Mouse (Mus musculus): ENCODE results near the gene Rnf24. TPM values are rescaled to one million over a fixed set of nuclear protein-coding genes. Genes with fewer than 3 reads are reported as not detected.

The Rnf24 gene
- 3.9 and 4.8 TPM in 2 replicates for polyA plus RNA-seq (2014; fragmentation: Nextera tagmentation; extraction: Ambion mirVana)

DNA sequence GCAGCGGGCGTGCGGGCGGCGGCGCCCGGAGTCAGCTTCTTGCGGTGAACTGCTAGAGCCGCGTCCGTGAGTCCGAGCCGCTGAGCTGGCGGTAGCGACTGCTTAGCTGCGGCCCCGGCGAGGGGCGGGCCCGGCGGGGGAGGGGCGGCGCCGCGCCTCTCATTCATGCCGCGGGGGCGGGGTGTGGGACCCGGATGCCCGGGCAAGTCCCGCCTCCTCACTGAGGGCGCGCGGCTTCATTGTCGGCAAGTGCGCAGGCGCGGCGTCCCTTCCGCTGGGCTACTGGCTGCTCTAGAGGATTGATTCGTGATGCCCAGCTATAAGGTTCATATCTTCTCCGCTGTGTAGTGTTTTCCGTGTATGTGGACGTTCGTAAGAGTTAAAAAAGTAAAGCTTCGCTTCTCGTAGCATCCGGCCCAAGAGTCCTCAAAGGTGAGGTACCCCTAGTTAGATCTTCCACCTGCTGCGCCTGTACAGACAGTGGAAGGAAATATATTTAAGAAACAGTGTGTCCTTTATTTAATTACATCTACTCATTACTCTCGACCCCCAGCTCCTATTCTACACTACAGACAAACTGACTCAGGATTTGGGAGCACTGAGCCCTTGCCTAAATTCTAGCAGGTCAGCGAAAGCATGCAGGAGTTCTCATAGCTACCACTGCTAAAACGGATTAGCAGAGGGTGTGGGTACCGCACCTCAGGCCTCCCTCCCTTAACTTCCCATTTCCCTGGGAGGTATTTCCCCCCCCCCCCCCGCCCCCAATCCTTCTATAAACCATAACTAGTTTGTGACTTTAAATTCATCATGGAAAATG is at the start of gene Rnf24:
TSS of gene Rnf24 (minus strand) at position 146 of the 817 bp plus-strand sequence.
- H3K27me3 ChIP-seq (ENCODE audit: control insufficient read depth, insufficient read depth, low read length), result no peaks in the 10 kb centered on the region
- peak within 1 kb of the TSS; percentile 94 for H3K9ac ChIP-seq (ENCODE audit: low read depth, low read length)
- WGBS, result under 1% methylated on average over 44 of the region's 54 CpGs
- no peaks in the 10 kb centered on the region for H3K9me3 ChIP-seq (ENCODE audit: control insufficient read depth, low read length)
- H3K27ac ChIP-seq (ENCODE audit: low read depth, low read length), result peak within 1 kb of the TSS; percentile 88
- H3K4me3 ChIP-seq (ENCODE audit: low read length), result peak within 1 kb of the TSS; percentile 94
- H3K36me3 ChIP-seq (ENCODE audit: control insufficient read depth, insufficient read depth, low read length), result no peaks in the 10 kb centered on the region
- ATAC-seq (ENCODE audit: low FRiP score, low TSS enrichment), result peak; percentile 94
- peak within 1 kb of the TSS; percentile 73 for H3K4me2 ChIP-seq (replicated peaks; ENCODE audit: low read depth, low read length)
- H3K4me1 ChIP-seq (ENCODE audit: control insufficient read depth, insufficient read depth, low read length), result peaks cover 9% of the 10 kb centered on the region

DNA sequence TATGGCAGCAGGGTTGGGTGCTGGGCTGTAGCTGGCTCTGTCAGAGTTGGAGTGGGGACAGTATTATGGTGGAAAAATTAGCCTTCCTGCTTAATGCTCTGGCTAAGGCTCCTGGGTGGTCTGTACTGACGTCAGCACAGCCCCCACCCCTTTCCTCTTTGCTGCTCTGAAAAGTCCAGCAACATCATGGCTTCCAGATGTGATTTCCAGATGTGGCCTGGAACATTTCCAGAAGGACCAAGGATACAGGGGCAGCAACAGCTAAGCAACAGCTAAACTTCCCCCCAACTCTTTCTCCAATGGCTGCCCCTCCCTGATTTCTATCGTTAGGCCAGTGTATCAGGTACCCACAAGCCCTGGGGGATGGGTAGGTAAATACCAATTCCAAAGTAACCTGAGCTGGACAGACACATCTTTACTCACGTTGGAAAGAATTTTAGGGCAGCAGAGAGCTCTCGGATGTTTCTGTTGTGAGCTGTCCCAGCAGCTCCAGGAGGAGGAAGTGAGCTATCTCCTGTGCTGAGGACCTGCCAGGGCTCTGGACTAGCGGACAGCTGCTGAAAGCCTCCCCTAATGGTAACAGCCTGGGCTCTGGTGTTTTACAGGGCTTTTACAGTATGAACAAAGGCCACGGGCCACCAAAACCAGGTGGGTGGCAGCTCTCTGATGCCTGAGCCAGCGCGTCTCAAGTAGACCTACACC is 49.3 kb upstream of the Rnf24 start:
- H3K4me1 ChIP-seq (ENCODE audit: control insufficient read depth, insufficient read depth, low read length), result 0 out of 2 replicates have a peak, but pooled peaks cover 9% of the 10 kb centered on the region
- no peak overlapping the region for H3K4me2 ChIP-seq (replicated peaks; ENCODE audit: low read depth, low read length)
- peak; percentile 72; the same call in 1 of the 2 replicates for ATAC-seq (ENCODE audit: low FRiP score, low TSS enrichment)
- H3K27me3 ChIP-seq (ENCODE audit: control insufficient read depth, insufficient read depth, low read length), result no peaks in the 10 kb centered on the region
- no peak overlapping the region for H3K4me3 ChIP-seq (ENCODE audit: low read length)
- H3K9me3 ChIP-seq (ENCODE audit: control insufficient read depth, low read length), result no peaks in the 10 kb centered on the region
- H3K27ac ChIP-seq (ENCODE audit: low read depth, low read length), result peak overlapping the region; percentile 6; the same call in 1 of the 2 replicates
- H3K36me3 ChIP-seq (ENCODE audit: control insufficient read depth, insufficient read depth, low read length), result no peaks in the 10 kb centered on the region
- no peak overlapping the region for H3K9ac ChIP-seq (ENCODE audit: low read depth, low read length)
- WGBS, result 32% methylated on average over 8 of the region's 8 CpGs

DNA sequence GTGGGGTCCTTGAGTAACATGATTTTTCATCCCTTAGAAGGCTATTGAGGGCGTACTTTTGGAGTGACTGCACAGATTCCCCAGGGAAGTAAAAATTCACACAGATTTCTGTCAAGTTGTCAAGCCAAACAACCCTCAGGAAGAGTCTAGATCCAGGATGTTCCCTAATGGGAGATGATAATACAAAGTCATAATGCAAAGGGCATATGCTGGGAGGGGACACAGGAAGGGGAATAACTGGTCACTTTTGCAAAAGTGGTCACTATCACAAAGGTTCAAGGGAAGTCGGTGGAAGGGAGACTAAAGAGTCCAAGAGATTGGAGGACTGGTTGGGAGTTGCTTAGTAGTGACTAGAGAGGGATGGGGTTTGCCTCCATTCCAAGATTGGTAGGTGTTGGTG is 48.2 kb upstream of the Rnf24 start:
- H3K4me1 ChIP-seq (ENCODE audit: control insufficient read depth, insufficient read depth, low read length), result 0 out of 2 replicates have a peak, but pooled peaks cover 9% of the 10 kb centered on the region
- no peaks in the 10 kb centered on the region for H3K36me3 ChIP-seq (ENCODE audit: control insufficient read depth, insufficient read depth, low read length)
- ATAC-seq (ENCODE audit: low FRiP score, low TSS enrichment), result no peak
- no peak overlapping the region for H3K4me2 ChIP-seq (replicated peaks; ENCODE audit: low read depth, low read length)
- H3K4me3 ChIP-seq (ENCODE audit: low read length), result no peak overlapping the region
- H3K9ac ChIP-seq (ENCODE audit: low read depth, low read length), result no peak overlapping the region
- H3K9me3 ChIP-seq (ENCODE audit: control insufficient read depth, low read length), result no peaks in the 10 kb centered on the region
- 90% methylated on average over 2 of the region's 2 CpGs for WGBS
- H3K27me3 ChIP-seq (ENCODE audit: control insufficient read depth, insufficient read depth, low read length), result no peaks in the 10 kb centered on the region
- H3K27ac ChIP-seq (ENCODE audit: low read depth, low read length), result no peak overlapping the region

DNA sequence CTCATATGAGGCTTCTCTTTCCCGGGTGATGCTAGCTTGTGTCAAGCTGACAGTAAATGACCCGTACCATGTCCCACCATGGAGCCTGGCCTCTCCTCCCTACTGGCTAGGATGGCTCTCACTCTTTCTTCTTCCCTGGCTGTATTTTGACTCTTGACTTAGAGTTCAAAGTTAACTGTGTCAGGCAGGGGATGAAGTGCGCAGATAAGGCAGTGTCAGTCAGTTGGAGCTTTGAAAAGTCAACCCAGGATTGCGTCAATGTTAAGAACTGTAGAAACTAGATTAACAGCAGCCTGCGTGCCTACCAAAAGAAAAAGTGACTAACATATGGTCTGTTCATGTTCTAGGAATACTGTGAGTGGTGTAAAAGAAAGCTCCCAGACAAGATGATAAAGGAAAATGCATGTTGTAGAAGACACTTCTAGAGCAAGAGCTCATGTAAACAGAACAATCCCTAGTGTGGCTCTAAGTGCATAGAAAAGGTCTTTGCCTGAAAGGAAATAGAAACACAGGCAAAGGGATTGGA is 44.7 kb upstream of the Rnf24 start:
- no peak for ATAC-seq (ENCODE audit: low FRiP score, low TSS enrichment)
- H3K27ac ChIP-seq (ENCODE audit: low read depth, low read length), result no peak overlapping the region
- no peaks in the 10 kb centered on the region for H3K9me3 ChIP-seq (ENCODE audit: control insufficient read depth, low read length)

DNA sequence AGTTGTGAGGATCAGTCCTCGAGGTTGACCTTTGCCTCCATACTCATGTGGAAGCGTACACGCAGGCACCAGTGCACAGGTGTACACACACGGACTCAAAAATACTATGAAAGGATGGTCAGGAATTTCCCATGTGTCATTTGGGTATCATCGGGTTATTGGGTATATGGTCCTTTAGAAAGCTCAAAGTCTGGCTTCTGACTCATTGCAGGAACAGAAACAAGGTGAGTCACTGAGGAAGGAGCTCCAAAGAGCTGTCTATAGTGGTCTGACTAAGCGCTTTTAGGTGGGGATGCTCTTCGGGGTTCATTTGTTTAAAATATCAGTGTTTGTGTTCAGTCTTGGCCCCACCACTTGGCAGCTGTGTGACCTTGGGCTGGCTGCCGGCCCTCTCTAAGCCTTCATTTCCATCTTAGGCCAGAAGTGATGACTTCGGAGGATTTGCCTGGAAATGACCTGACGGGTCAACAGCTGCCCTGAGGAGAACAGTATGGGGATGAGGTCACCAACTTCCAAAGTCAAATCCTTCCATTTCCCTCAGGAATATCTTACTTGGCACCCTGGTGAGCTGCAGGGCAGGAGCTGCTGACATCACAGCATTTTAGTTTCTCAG is 33.8 kb upstream of the Rnf24 start:
- ATAC-seq (ENCODE audit: low FRiP score, low TSS enrichment), result no peak
- Histone ChIP-seq H3K27me3 (ENCODE audit: control insufficient read depth, insufficient read depth, low read length) (no peaks in the 10 kb centered on the region), H3K4me1 (ENCODE audit: control insufficient read depth, insufficient read depth, low read length) (no peaks in the 10 kb centered on the region), H3K4me3 (ENCODE audit: low read length) (no peak overlapping the region), H3K4me2 (replicated peaks; ENCODE audit: low read depth, low read length) (no peak overlapping the region), H3K27ac (ENCODE audit: low read depth, low read length) (no peak overlapping the region), H3K36me3 (ENCODE audit: control insufficient read depth, insufficient read depth, low read length) (no peaks in the 10 kb centered on the region), H3K9ac (ENCODE audit: low read depth, low read length) (no peak overlapping the region), H3K9me3 (ENCODE audit: control insufficient read depth, low read length) (no peaks in the 10 kb centered on the region)
- 86% methylated on average over 10 of the region's 10 CpGs for WGBS

More for the DNA sequence above, 44.7 kb upstream of the Rnf24 start:
- WGBS, result 88% methylated on average over 5 of the region's 5 CpGs
- H3K9ac ChIP-seq (ENCODE audit: low read depth, low read length), result no peak overlapping the region
- no peak overlapping the region for H3K4me3 ChIP-seq (ENCODE audit: low read length)
- no peak overlapping the region for H3K4me2 ChIP-seq (replicated peaks; ENCODE audit: low read depth, low read length)
- H3K27me3 ChIP-seq (ENCODE audit: control insufficient read depth, insufficient read depth, low read length), result no peaks in the 10 kb centered on the region
- H3K36me3 ChIP-seq (ENCODE audit: control insufficient read depth, insufficient read depth, low read length), result no peaks in the 10 kb centered on the region
- H3K4me1 ChIP-seq (ENCODE audit: control insufficient read depth, insufficient read depth, low read length), result 0 out of 2 replicates have a peak, but pooled peaks cover 9% of the 10 kb centered on the region

DNA sequence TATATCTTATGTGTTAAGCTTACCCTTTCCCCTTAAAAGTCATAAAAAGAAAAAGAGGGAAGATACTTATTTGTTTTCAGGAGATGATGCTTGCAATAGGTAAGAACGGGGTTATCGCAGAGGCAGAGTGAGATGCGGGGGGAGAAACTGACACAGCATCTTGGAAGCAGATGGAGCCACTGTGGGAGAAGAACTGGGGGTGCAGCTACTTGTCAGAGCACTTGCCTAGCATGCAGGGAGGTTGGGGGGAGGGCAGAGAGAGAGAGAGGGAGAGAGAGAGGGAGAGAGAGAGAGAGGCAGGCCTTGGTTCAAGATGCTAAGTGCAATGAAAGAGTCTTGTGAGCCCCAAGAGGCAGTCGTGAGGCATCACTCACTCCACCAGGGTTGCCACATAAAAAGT is 32.5 kb upstream of the Rnf24 start:
- no peaks in the 10 kb centered on the region for H3K4me1 ChIP-seq (ENCODE audit: control insufficient read depth, insufficient read depth, low read length)
- no peaks in the 10 kb centered on the region for H3K27me3 ChIP-seq (ENCODE audit: control insufficient read depth, insufficient read depth, low read length)
- H3K9me3 ChIP-seq (ENCODE audit: control insufficient read depth, low read length), result no peaks in the 10 kb centered on the region
- 81% methylated on average over 4 of the region's 4 CpGs for WGBS
- no peaks in the 10 kb centered on the region for H3K36me3 ChIP-seq (ENCODE audit: control insufficient read depth, insufficient read depth, low read length)
- H3K9ac ChIP-seq (ENCODE audit: low read depth, low read length), result no peak overlapping the region
- no peak overlapping the region for H3K27ac ChIP-seq (ENCODE audit: low read depth, low read length)
- no peak overlapping the region for H3K4me3 ChIP-seq (ENCODE audit: low read length)
- no peak overlapping the region for H3K4me2 ChIP-seq (replicated peaks; ENCODE audit: low read depth, low read length)
- no peak for ATAC-seq (ENCODE audit: low FRiP score, low TSS enrichment)

DNA sequence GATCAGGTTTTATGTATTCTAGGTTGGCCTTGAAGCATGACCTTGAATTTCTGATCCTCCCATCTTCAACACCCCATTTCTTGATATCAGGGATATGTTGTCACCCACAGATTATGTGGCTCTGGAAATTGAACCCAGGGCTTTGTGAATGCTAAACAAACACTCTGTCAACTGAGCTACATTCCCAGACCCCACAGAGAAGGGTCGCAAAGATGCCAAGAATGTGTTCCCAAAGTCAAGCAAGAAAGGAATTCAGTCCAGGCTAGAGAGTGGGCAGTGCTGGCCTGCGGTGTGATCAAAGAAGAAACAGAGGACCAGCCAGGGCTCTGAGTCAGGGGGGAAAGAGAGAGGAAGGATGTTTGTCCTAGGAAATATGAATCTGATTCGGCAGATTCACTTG is 26.8 kb upstream of the Rnf24 start:
- 76% methylated on average over 3 of the region's 3 CpGs for WGBS
- Histone ChIP-seq H3K27me3 (ENCODE audit: control insufficient read depth, insufficient read depth, low read length) (no peaks in the 10 kb centered on the region), H3K9ac (ENCODE audit: low read depth, low read length) (no peak overlapping the region), H3K4me3 (ENCODE audit: low read length) (no peak overlapping the region), H3K36me3 (ENCODE audit: control insufficient read depth, insufficient read depth, low read length) (no peaks in the 10 kb centered on the region), H3K4me2 (replicated peaks; ENCODE audit: low read depth, low read length) (no peak overlapping the region), H3K27ac (ENCODE audit: low read depth, low read length) (no peak overlapping the region), H3K4me1 (ENCODE audit: control insufficient read depth, insufficient read depth, low read length) (no peaks in the 10 kb centered on the region), H3K9me3 (ENCODE audit: control insufficient read depth, low read length) (no peaks in the 10 kb centered on the region)
- no peak for ATAC-seq (ENCODE audit: low FRiP score, low TSS enrichment)

DNA sequence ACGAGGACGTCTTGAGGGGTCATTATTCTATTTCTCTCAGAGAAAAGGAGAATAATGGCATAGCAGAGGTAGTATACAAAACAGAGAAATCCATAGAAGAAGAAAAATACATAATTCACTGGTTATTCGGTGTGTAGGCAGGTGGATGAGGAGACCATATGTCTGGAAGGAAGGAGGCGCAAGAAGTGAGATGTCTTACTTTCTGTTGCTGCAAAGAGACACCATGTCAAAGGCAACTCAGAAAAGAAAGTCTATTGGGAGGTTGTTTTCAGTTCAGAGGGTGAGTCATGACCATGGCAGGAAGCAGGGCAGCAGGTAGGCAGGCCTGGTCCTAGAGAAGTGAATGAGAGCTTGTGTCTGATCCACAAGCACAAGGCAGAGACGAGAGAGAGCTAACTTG is 26.2 kb upstream of the Rnf24 start:
- H3K36me3 ChIP-seq (ENCODE audit: control insufficient read depth, insufficient read depth, low read length), result no peaks in the 10 kb centered on the region
- WGBS, result 94% methylated on average over 5 of the region's 5 CpGs
- no peak overlapping the region for H3K27ac ChIP-seq (ENCODE audit: low read depth, low read length)
- no peaks in the 10 kb centered on the region for H3K9me3 ChIP-seq (ENCODE audit: control insufficient read depth, low read length)
- no peaks in the 10 kb centered on the region for H3K27me3 ChIP-seq (ENCODE audit: control insufficient read depth, insufficient read depth, low read length)
- H3K9ac ChIP-seq (ENCODE audit: low read depth, low read length), result no peak overlapping the region
- no peak overlapping the region for H3K4me3 ChIP-seq (ENCODE audit: low read length)
- H3K4me1 ChIP-seq (ENCODE audit: control insufficient read depth, insufficient read depth, low read length), result no peaks in the 10 kb centered on the region
- H3K4me2 ChIP-seq (replicated peaks; ENCODE audit: low read depth, low read length), result no peak overlapping the region
- ATAC-seq (ENCODE audit: low FRiP score, low TSS enrichment), result no peak

Data from kidney, embryonic 14.5 days (tissue).